Mouse (Mus musculus) gastrocnemius, postnatal 36 days (tissue): Measurements from ENCODE around the gene Pdcd1lg2. TPM values are rescaled to one million over a fixed set of nuclear protein-coding genes. Genes with fewer than 3 reads are reported as not detected.

ENCODE experiments used
- DNase-seq, 2 experiments: peaks; one replicate each; pipeline ENCODE4 v3.0.0; 2022
- intact Hi-C: fragments of 180-260 bp; cut with DNase I; formaldehyde crosslinking; loops from one replicate; pipeline ENCODE4 v1.15.1; 2025
- total RNA-seq, 2 experiments: library from RNA; stranded (reverse); gene quantifications; 2 replicates each; pipeline ENCODE4 v1.2.3; 2021

Gene Pdcd1lg2
- total RNA-seq, 2 experiments from 2014 or later = not detected

GRCm38 (mm10) chr19:29488420-29488819, 77.7 kb downstream of the Pdcd1lg2 start:
- intact Hi-C loops = no loop called here
- no peak for DNase-seq

- intact Hi-C loops = no loop called here
- DNase-seq = no peak
Observed at GRCm38 (mm10) chr19:29489785-29490284, 79.1 kb downstream of the Pdcd1lg2 start.

DNA sequence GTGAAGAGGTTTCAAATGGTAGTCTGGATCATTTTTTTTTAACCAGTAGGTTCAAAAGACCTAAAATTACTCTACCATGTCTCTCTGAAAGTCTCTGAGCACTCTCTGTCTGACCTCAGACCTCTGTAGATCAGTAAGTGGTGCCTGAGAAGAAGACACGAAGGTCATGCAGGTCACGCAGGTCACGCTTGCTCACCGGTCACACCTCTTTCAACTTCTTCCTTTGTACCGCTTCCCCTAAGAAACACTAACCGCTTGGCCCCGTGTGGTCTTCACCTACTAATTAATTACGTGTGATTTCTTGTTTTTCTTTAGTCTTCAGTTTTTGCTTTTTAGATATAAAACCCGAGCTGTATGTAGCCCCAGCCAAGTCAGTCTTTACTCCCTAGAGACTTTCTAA, 80.7 kb downstream of the Pdcd1lg2 start:
- intact Hi-C loops = no loop called here
- DNase-seq = no peak

DNA sequence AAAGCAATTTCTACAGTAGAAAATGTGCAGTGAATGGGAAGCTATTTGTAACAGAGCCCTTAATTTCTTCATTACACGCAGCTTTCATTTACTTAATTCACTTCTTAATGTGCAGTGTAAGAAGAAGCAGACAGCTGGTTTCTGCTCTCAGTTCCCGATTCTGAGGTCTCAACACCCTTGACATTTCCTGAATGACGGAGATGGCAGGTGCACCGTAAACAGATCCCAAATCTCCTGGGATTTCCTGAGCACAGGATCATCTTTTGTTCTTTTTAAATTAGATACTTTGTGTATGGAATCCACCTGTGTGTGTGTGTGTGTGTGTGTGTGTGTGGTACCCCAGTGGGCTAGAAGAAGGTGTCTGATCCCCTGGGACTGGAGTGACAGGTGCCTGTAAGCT, 83.7 kb downstream of the Pdcd1lg2 start:
- intact Hi-C loops = no loop called here
- DNase-seq = no peak

GRCm38 (mm10) chr19:29496001-29496597, 85.4 kb downstream of the Pdcd1lg2 start:
- no peak for DNase-seq
- intact Hi-C loops = loop anchor here (5.0 kb wide), 1 partner anchor 49 kb away; no protein-coding TSS in a partner anchor

- intact Hi-C loops = loop anchor here (5.0 kb wide), 1 partner anchor 50 kb away; no protein-coding TSS in a partner anchor
- no peak for DNase-seq
Observed at GRCm38 (mm10) chr19:29496786-29497557, 86.3 kb downstream of the Pdcd1lg2 start.

- intact Hi-C loops = loop anchor here (5.0 kb wide), 1 partner anchor 51 kb away; no protein-coding TSS in a partner anchor
- no peak for DNase-seq
Observed at GRCm38 (mm10) chr19:29497874-29498273, 87.2 kb downstream of the Pdcd1lg2 start.

GRCm38 (mm10) chr19:29498842-29499456, 88.2 kb downstream of the Pdcd1lg2 start:
- intact Hi-C loops = loop anchor here (5.0 kb wide), 1 partner anchor 52 kb away; no protein-coding TSS in a partner anchor
- no peak for DNase-seq

GRCm38 (mm10) chr19:29500333-29500732, 89.6 kb downstream of the Pdcd1lg2 start:
- intact Hi-C loops = loop anchor here (5.0 to 10.0 kb wide), 2 partner anchors 143 to 446 kb away; no protein-coding TSS in a partner anchor
- DNase-seq = no peak

GRCm38 (mm10) chr19:29501106-29501505, 90.4 kb downstream of the Pdcd1lg2 start:
- intact Hi-C loops = loop anchor here (5.0 to 10.0 kb wide), 2 partner anchors 144 to 446 kb away; no protein-coding TSS in a partner anchor
- DNase-seq = no peak

- intact Hi-C loops = loop anchor here (5.0 to 10.0 kb wide), 2 partner anchors 144 to 447 kb away; no protein-coding TSS in a partner anchor
- peak; percentile 79 to 81 for DNase-seq
Observed at GRCm38 (mm10) chr19:29501507-29501906, 90.8 kb downstream of the Pdcd1lg2 start.

DNA sequence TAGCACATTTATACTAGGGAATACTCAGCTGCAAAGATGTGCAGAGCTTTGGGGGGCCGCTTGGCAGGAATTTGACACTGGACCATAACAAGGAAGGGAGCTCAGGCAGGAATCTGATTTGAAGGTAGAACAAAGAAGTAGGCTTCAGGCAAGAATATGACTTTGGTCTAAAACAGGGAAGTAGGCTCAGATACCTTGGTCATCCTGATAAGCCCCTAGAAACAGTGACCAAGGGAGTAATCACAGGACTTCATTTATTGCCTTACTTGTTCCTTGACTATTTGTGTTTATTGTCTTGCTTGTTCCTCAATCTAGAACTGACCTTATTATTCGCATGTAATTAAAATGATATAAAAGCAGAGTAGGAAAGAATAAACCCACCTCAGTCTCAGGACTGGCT, 93.4 kb downstream of the Pdcd1lg2 start:
- DNase-seq = no peak
- intact Hi-C loops = loop anchor here (5.0 to 10.0 kb wide), 2 partner anchors 147 to 449 kb away; no protein-coding TSS in a partner anchor

GRCm38 (mm10) chr19:29505617-29506016, 94.9 kb downstream of the Pdcd1lg2 start:
- no peak for DNase-seq
- intact Hi-C loops = loop anchor here (10.0 kb wide), 1 partner anchor 451 kb away; no protein-coding TSS in a partner anchor

DNA sequence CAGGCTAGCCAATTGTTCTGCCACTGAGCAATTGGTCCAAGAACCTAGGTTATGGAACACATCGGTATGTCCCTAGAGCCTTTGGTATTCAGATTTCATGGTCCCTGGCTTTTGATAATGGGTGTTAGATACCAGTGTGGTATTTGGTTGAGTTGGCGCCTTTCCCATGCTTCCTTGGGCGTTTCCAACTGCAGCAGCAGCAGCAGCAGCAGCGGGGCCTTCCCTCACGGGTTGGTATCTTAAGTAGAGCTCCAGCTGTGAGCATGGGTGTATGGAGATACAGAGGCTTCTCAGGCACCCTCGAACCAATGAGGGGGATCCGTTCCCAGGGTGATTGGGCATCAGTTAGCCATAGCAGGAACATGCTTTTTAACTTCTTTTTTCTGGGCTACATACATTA, 97.5 kb downstream of the Pdcd1lg2 start:
- peak in 1 of 2 experiments; percentile 45 for DNase-seq
- intact Hi-C loops = loop anchor here (10.0 kb wide), 1 partner anchor 453 kb away; no protein-coding TSS in a partner anchor

- intact Hi-C loops = loop anchor here (10.0 kb wide), 1 partner anchor 455 kb away; no protein-coding TSS in a partner anchor
- DNase-seq = no peak
Observed at GRCm38 (mm10) chr19:29509857-29510256, 99.1 kb downstream of the Pdcd1lg2 start.

DNA sequence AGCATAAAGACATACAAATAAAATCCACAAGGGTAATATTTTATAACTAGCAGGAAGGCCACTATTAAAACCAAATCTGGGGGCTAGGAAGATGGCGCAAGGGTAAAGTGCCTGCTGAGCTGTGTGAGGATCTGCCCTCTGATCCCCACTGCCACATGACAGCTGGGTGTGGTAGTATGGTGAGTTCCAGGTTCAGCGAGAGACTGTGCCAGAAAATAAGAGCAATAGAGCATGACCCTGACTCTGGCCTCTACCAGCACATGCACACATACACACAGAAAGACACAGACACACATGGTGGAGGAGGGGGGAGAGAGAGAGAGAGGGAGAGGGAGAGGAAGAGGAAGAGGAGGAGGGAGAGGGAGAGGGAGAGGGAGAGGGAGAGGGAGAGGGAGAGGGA, 101.1 kb downstream of the Pdcd1lg2 start:
- intact Hi-C loops = no loop called here
- no peak for DNase-seq

DNA sequence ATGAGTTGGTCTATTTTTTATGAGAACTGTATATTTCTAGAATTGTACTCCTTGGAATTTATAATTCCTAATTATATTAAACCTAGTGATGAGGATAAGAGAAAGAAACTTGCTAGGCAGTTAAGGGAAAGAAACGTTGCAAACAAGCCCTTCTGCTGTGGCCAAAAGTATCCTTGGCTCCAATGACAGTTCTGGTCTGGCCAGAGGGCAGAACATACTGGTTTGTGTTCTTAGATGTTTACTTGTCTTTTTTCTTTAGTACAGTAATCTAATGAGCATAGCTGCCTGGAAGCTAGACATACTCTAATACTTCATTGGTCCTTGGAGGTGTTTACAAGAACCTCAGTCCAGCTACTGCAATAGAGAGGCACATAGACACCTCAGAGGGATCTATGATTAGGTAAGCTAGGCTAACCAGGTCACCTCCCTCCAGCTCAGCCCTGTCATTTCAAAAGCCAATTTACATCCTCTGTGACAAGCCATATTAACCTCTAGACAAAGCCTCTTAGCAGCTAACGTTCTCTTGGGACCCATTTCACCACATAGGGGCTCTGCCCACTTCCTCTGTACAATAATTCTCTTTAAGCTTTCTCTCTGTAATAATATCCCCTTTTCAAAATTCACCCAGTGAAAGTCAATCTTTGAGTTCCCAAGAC, 102.5 kb downstream of the Pdcd1lg2 start:
- intact Hi-C loops = no loop called here
- no peak for DNase-seq

DNA sequence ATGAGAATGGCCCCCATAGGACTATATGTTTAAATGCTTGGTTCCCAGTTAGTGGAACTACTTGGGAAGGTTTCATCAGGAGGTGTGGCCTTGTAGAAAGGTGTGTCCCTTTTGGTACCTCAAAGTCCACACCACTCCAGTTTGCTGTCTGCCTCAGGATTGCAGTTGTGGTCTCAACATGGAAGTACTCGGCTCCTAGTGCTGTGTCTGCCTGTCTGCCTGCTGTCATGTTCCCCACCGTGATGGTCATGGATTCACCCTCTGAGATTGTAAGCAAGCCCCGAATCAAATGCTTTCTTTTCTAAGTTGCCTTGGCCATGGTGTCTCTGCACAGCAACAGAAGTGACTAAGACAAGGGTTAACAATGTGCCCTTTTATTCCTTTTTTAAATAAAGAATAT, 103.4 kb downstream of the Pdcd1lg2 start:
- intact Hi-C loops = no loop called here

DNA sequence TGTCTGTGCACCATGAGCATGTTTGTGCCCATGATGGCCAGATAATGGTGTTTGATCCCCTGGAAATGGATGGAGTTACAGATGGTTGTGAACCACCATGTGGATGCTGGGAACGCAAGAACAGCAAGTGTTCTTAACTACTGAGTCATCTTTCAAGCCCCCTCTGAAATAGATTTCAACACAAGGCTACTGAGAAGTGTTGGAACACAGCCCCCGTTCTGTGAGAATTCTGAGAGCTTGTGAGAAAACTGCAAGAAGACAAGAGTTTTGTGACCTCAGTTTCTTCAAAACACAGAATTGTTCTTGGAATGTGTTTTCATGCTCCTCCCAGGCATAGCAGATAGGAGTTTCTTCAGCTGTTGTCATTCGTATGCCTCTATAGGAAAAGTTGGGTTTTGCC, 104.7 kb downstream of the Pdcd1lg2 start:
- DNase-seq = no peak
- intact Hi-C loops = no loop called here

More for the DNA sequence above, 103.4 kb downstream of the Pdcd1lg2 start:
- no peak for DNase-seq

DNA sequence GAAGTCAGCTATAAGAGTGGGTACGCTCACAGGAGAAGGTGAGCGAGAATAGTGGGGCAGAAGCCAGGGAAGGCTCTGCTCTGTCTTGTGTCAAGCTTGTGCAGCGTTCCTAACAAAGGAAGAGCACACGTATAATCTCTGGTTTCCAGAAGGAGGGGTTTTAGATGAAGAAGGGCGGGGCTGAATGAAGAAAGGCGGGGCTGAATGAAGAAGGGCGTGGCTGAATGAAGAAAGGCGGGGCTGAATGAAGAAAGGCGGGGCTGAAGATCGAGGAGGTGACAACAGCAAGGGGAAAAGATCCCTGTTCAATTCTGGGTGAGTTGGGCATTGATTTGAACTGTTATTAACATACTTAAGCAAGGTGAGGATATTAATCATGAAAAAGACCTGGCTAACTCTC, 105.3 kb downstream of the Pdcd1lg2 start:
- intact Hi-C loops = no loop called here
- DNase-seq = no peak
